Mouse (Mus musculus) intestine, embryonic 14.5 days (tissue): ENCODE measurements at regions not wholly inside any gene's neighbourhood (a gene's known extent, or its start where the extent isn't known, plus 50 kb on each side); places are given as distances from the start of the nearest gene placed in this dataset.

Experiments used
- ATAC-seq: fragments of 200-750 bp; cut with Nextera tagmentation; replicated peaks from 2 replicates; pipeline ENCODE4 v1.8.0; 2017; ENCODE audit warnings: low read depth, moderate number of reproducible peaks, moderate TSS enrichment, moderate library complexity; ENCODE audit not compliant: low FRiP score, low TSS enrichment
- DNase-seq: peaks from one replicate; pipeline ENCODE4 v3.0.0-alpha.2; 2018; ENCODE audit warnings: low spot score
- H3K27ac ChIP-seq: fragments of 300-500 bp; sonication (generic); 2 replicates; pipeline ENCODE4 v1.5.1; 2014; ENCODE audit warnings: low read depth, mild to moderate bottlenecking, control low read depth
- H3K27me3 ChIP-seq: fragments of 300-500 bp; sonication (generic); replicated peaks from 2 replicates; pipeline ENCODE4 v1.6.1; 2014; ENCODE audit warnings: low read length, control low read depth; ENCODE audit not compliant: control insufficient read depth, insufficient read depth
- H3K36me3 ChIP-seq: fragments of 300-500 bp; sonication (generic); 2 replicates; pipeline ENCODE4 v1.6.1; 2014; ENCODE audit warnings: low read length, control low read depth; ENCODE audit not compliant: control insufficient read depth, insufficient read depth
- H3K4me1 ChIP-seq: fragments of 300-500 bp; sonication (generic); replicated peaks from 2 replicates; pipeline ENCODE4 v1.6.1; 2014; ENCODE audit warnings: low read length, control low read depth, mixed read lengths; ENCODE audit not compliant: control insufficient read depth, insufficient read depth
- H3K4me2 ChIP-seq: fragments of 300-500 bp; sonication (generic); 2 replicates; pipeline ENCODE4 v1.6.1; 2014; ENCODE audit warnings: low read length
- H3K4me3 ChIP-seq: fragments of 300-500 bp; sonication (generic); 2 replicates; pipeline ENCODE4 v1.5.1; 2014; ENCODE audit warnings: low read depth, low read length, control low read depth, mixed read lengths
- H3K9ac ChIP-seq: fragments of 300-500 bp; sonication (generic); 2 replicates; pipeline ENCODE4 v1.6.1; 2014; ENCODE audit warnings: mild to moderate bottlenecking, low read length
- H3K9me3 ChIP-seq: fragments of 300-500 bp; sonication (generic); 2 replicates; pipeline ENCODE4 v1.6.1; 2016; ENCODE audit warnings: low read length, control low read depth; ENCODE audit not compliant: control insufficient read depth
- WGBS: fragments of 180-500 bp; shearing (Covaris S2); extraction: QIAGEN DNeasy Blood & Tissue Kit; methylation state at CpG from one replicate; pipeline ENCODE4 v1.1.7; 2014; 5-methylcytosine and 5-hydroxymethylcytosine counted together

GRCm38 (mm10) chr11:56716953-56717352 lies 294.2 kb upstream of the Gria1 start:
- Histone ChIP-seq H3K27ac (no peak overlapping the region), H3K36me3 (no peaks in the 10 kb centered on the region), H3K4me3 (no peak overlapping the region), H3K9ac (no peak overlapping the region), H3K4me1 (no peaks in the 10 kb centered on the region), H3K27me3 (no peaks in the 10 kb centered on the region), H3K4me2 (no peak overlapping the region), H3K9me3 (no peaks in the 10 kb centered on the region)
- DNase-seq (no peak), ATAC-seq (no peak)
- 80% methylated on average over 2 of the region's 2 CpGs for WGBS

GRCm38 (mm10) chr11:56725141-56725540 lies 286.0 kb upstream of the Gria1 start:
- no peak overlapping the region for H3K9ac ChIP-seq
- no peak for ATAC-seq
- WGBS = 56% methylated on average over 3 of the region's 3 CpGs

GRCm38 (mm10) chr11:56726161-56726560 lies 285.0 kb upstream of the Gria1 start:
- Histone ChIP-seq H3K4me1 (no peaks in the 10 kb centered on the region), H3K9me3 (no peaks in the 10 kb centered on the region), H3K36me3 (no peaks in the 10 kb centered on the region), H3K4me3 (no peak overlapping the region), H3K27me3 (no peaks in the 10 kb centered on the region), H3K27ac (no peak overlapping the region), H3K4me2 (no peak overlapping the region), H3K9ac (no peak overlapping the region)
- ATAC-seq = no peak
- DNase-seq = no peak

More at GRCm38 (mm10) chr11:56725141-56725540, 286.0 kb upstream of the Gria1 start:
- H3K36me3 ChIP-seq = no peaks in the 10 kb centered on the region
- H3K9me3 ChIP-seq = no peaks in the 10 kb centered on the region
- no peak overlapping the region for H3K27ac ChIP-seq
- H3K4me1 ChIP-seq = no peaks in the 10 kb centered on the region
- H3K4me3 ChIP-seq = no peak overlapping the region
- H3K27me3 ChIP-seq = no peaks in the 10 kb centered on the region
- DNase-seq = no peak
- H3K4me2 ChIP-seq = no peak overlapping the region

- Histone ChIP-seq H3K36me3 (no peaks in the 10 kb centered on the region), H3K4me3 (no peak overlapping the region), H3K9ac (no peak overlapping the region), H3K4me2 (no peak overlapping the region), H3K9me3 (no peaks in the 10 kb centered on the region), H3K27ac (no peak overlapping the region), H3K4me1 (no peaks in the 10 kb centered on the region), H3K27me3 (no peaks in the 10 kb centered on the region)
- WGBS = 63% methylated on average over 4 of the region's 4 CpGs
- ATAC-seq = no peak
- DNase-seq = no peak
Measured at GRCm38 (mm10) chr11:56727556-56727955, 283.6 kb upstream of the Gria1 start.

- no peaks in the 10 kb centered on the region for H3K27me3 ChIP-seq
- no peak for DNase-seq
- 67% methylated on average over 6 of the region's 6 CpGs for WGBS
- no peak overlapping the region for H3K27ac ChIP-seq
- no peaks in the 10 kb centered on the region for H3K4me1 ChIP-seq
- H3K9me3 ChIP-seq = no peaks in the 10 kb centered on the region
- no peak overlapping the region for H3K4me3 ChIP-seq
- ATAC-seq = no peak
- no peaks in the 10 kb centered on the region for H3K36me3 ChIP-seq
- H3K4me2 ChIP-seq = no peak overlapping the region
- no peak overlapping the region for H3K9ac ChIP-seq
Measured at GRCm38 (mm10) chr11:56728204-56729002, 282.8 kb upstream of the Gria1 start.

- no peaks in the 10 kb centered on the region for H3K27me3 ChIP-seq
- no peak overlapping the region for H3K9ac ChIP-seq
- 66% methylated on average over 2 of the region's 2 CpGs for WGBS
- no peaks in the 10 kb centered on the region for H3K9me3 ChIP-seq
- no peak overlapping the region for H3K27ac ChIP-seq
- no peak overlapping the region for H3K4me3 ChIP-seq
- no peak overlapping the region for H3K4me2 ChIP-seq
- ATAC-seq (no peak), DNase-seq (no peak)
- H3K36me3 ChIP-seq = no peaks in the 10 kb centered on the region
- H3K4me1 ChIP-seq = no peaks in the 10 kb centered on the region
Measured at GRCm38 (mm10) chr11:56741857-56742256, 269.3 kb upstream of the Gria1 start.

- no peaks in the 10 kb centered on the region for H3K4me1 ChIP-seq
- no peak overlapping the region for H3K27ac ChIP-seq
- no peaks in the 10 kb centered on the region for H3K36me3 ChIP-seq
- 33% methylated on average over 5 of the region's 5 CpGs for WGBS
- no peak overlapping the region for H3K4me2 ChIP-seq
- H3K9ac ChIP-seq = no peak overlapping the region
- ATAC-seq = no peak
- H3K9me3 ChIP-seq = no peaks in the 10 kb centered on the region
- no peaks in the 10 kb centered on the region for H3K27me3 ChIP-seq
- no peak for DNase-seq
- no peak overlapping the region for H3K4me3 ChIP-seq
Measured at GRCm38 (mm10) chr11:56750032-56750431, 261.2 kb upstream of the Gria1 start.

- H3K4me2 ChIP-seq = no peak overlapping the region
- no peaks in the 10 kb centered on the region for H3K4me1 ChIP-seq
- H3K4me3 ChIP-seq = no peak overlapping the region
- H3K27ac ChIP-seq = no peak overlapping the region
- H3K9ac ChIP-seq = no peak overlapping the region
- H3K27me3 ChIP-seq = no peaks in the 10 kb centered on the region
- ATAC-seq = no peak
- H3K9me3 ChIP-seq = no peaks in the 10 kb centered on the region
- WGBS = 45% methylated on average over 8 of the region's 8 CpGs
- no peak for DNase-seq
- H3K36me3 ChIP-seq = no peaks in the 10 kb centered on the region
Measured at GRCm38 (mm10) chr11:56750639-56751038, 260.5 kb upstream of the Gria1 start.

GRCm38 (mm10) chr11:56751918-56752317 lies 259.3 kb upstream of the Gria1 start:
- ATAC-seq = no peak
- Histone ChIP-seq H3K27me3 (no peaks in the 10 kb centered on the region), H3K4me3 (no peak overlapping the region), H3K4me2 (no peak overlapping the region), H3K27ac (no peak overlapping the region), H3K9me3 (no peaks in the 10 kb centered on the region), H3K36me3 (no peaks in the 10 kb centered on the region), H3K9ac (no peak overlapping the region), H3K4me1 (no peaks in the 10 kb centered on the region)
- WGBS = 63% methylated on average over 5 of the region's 5 CpGs
- DNase-seq = no peak
